Mouse (Mus musculus) midbrain, embryonic 12.5 days (tissue): ENCODE measurements around the gene Tacc2. TPM values are rescaled to one million over a fixed set of nuclear protein-coding genes. Genes with fewer than 3 reads are reported as not detected.

Experiments
- ATAC-seq: fragments of 200-750 bp; cut with Nextera tagmentation; 2 replicates; pipeline ENCODE4 v1.8.0; 2017; ENCODE audit warnings: low read depth, moderate TSS enrichment, moderate library complexity; ENCODE audit not compliant: low FRiP score
- H3K27ac ChIP-seq: fragments of 300-500 bp; sonication (generic); replicated peaks from 2 replicates; pipeline ENCODE4 v1.5.1; 2016; ENCODE audit warnings: mild to moderate bottlenecking
- H3K27me3 ChIP-seq: fragments of 300-500 bp; sonication (generic); 2 replicates; pipeline ENCODE4 v1.6.1; 2016; ENCODE audit warnings: mild to moderate bottlenecking
- H3K36me3 ChIP-seq: fragments of 300-500 bp; sonication (generic); 2 replicates; pipeline ENCODE4 v1.6.1; 2016
- H3K4me1 ChIP-seq: fragments of 300-500 bp; sonication (generic); 2 replicates; pipeline ENCODE4 v1.6.1; 2016
- H3K4me2 ChIP-seq: fragments of 300-500 bp; sonication (generic); replicated peaks from 2 replicates; pipeline ENCODE4 v1.6.1; 2016; ENCODE audit warnings: mild to moderate bottlenecking, moderate library complexity
- H3K4me3 ChIP-seq: fragments of 300-500 bp; sonication (generic); 2 replicates; pipeline ENCODE4 v1.5.1; 2016; ENCODE audit warnings: mild to moderate bottlenecking
- H3K9ac ChIP-seq: fragments of 300-500 bp; sonication (generic); replicated peaks from 2 replicates; pipeline ENCODE4 v1.6.1; 2016; ENCODE audit warnings: mild to moderate bottlenecking, moderate library complexity
- H3K9me3 ChIP-seq: fragments of 300-500 bp; sonication (generic); 2 replicates; pipeline ENCODE4 v1.6.1; 2016; ENCODE audit warnings: mild to moderate bottlenecking
- WGBS: fragments of 180-500 bp; shearing (Covaris S2); methylation state at CpG from one replicate; pipeline ENCODE4 v1.1.7; 2016; 5-methylcytosine and 5-hydroxymethylcytosine counted together
- polyA plus RNA-seq: library from polyadenylated mRNA; unstranded; fragments of >200 nt; fragmentation: Nextera tagmentation; extraction: Ambion mirVana; gene quantifications from 2 replicates; pipeline ENCODE4 v1.2.1, GENCODE M21; 2016

The Tacc2 gene
- polyA plus RNA-seq, 1 experiment from 2014 or later = 73.6 TPM

- Histone ChIP-seq H3K4me2 (no peak overlapping the region), H3K36me3 (peaks cover 29% of the 10 kb centered on the region), H3K27me3 (no peaks in the 10 kb centered on the region), H3K9ac (no peak overlapping the region), H3K4me1 (no peaks in the 10 kb centered on the region), H3K9me3 (no peaks in the 10 kb centered on the region), H3K27ac (no peak overlapping the region), H3K4me3 (no peak overlapping the region)
- 89% methylated on average over 4 of the region's 4 CpGs for WGBS
- ATAC-seq = no peak
These were observed 190.9 kb downstream of the Tacc2 start for GRCm38 (mm10) chr7:130768151-130768550.

GRCm38 (mm10) chr7:130770707-130771106 lies 193.5 kb downstream of the Tacc2 start:
- Histone ChIP-seq H3K27ac (no peak overlapping the region), H3K27me3 (no peaks in the 10 kb centered on the region), H3K4me3 (no peak overlapping the region), H3K4me2 (no peak overlapping the region), H3K4me1 (no peaks in the 10 kb centered on the region), H3K9ac (no peak overlapping the region), H3K36me3 (peaks cover 11% of the 10 kb centered on the region; the same call in 1 of the 2 replicates), H3K9me3 (no peaks in the 10 kb centered on the region)
- no peak for ATAC-seq
- WGBS = 31% methylated on average over 3 of the region's 3 CpGs

- WGBS = 65% methylated on average over 11 of the region's 11 CpGs
- H3K9ac ChIP-seq = no peak overlapping the region
- no peak for ATAC-seq
- no peak overlapping the region for H3K27ac ChIP-seq
- no peaks in the 10 kb centered on the region for H3K36me3 ChIP-seq
- no peaks in the 10 kb centered on the region for H3K27me3 ChIP-seq
- no peak overlapping the region for H3K4me3 ChIP-seq
- no peaks in the 10 kb centered on the region for H3K9me3 ChIP-seq
- H3K4me1 ChIP-seq = no peaks in the 10 kb centered on the region
- H3K4me2 ChIP-seq = no peak overlapping the region
These were observed 196.1 kb downstream of the Tacc2 start for GRCm38 (mm10) chr7:130773171-130773830.

- 56% methylated on average over 9 of the region's 9 CpGs for WGBS
- H3K27me3 ChIP-seq = no peaks in the 10 kb centered on the region
- ATAC-seq = no peak
These were observed 196.8 kb downstream of the Tacc2 start, which contains the start of gene Btbd16 for GRCm38 (mm10) chr7:130773914-130774630. TSS of gene Btbd16 (plus strand) at chr7:130774069.

GRCm38 (mm10) chr7:130780866-130781419 lies 203.7 kb downstream of the Tacc2 start:
- no peak overlapping the region for H3K27ac ChIP-seq
- no peaks in the 10 kb centered on the region for H3K27me3 ChIP-seq
- no peaks in the 10 kb centered on the region for H3K4me1 ChIP-seq
- no peaks in the 10 kb centered on the region for H3K36me3 ChIP-seq
- H3K4me2 ChIP-seq = no peak overlapping the region
- H3K9ac ChIP-seq = no peak overlapping the region
- H3K4me3 ChIP-seq = no peak overlapping the region
- ATAC-seq = no peak
- H3K9me3 ChIP-seq = no peaks in the 10 kb centered on the region
- 78% methylated on average over 5 of the region's 5 CpGs for WGBS

More at GRCm38 (mm10) chr7:130773914-130774630, 196.8 kb downstream of the Tacc2 start, which contains the start of gene Btbd16:
- no peak within 1 kb of the TSS for H3K27ac ChIP-seq
- H3K4me1 ChIP-seq = no peaks in the 10 kb centered on the region
- no peaks in the 10 kb centered on the region for H3K9me3 ChIP-seq
- no peak within 1 kb of the TSS for H3K4me3 ChIP-seq
- no peak within 1 kb of the TSS for H3K9ac ChIP-seq
- no peak within 1 kb of the TSS for H3K4me2 ChIP-seq
- no peaks in the 10 kb centered on the region for H3K36me3 ChIP-seq

GRCm38 (mm10) chr7:130782501-130783050 lies 205.3 kb downstream of the Tacc2 start:
- Histone ChIP-seq H3K27ac (no peak overlapping the region), H3K9ac (no peak overlapping the region), H3K4me3 (no peak overlapping the region), H3K4me2 (no peak overlapping the region), H3K36me3 (no peaks in the 10 kb centered on the region), H3K4me1 (no peaks in the 10 kb centered on the region), H3K9me3 (no peaks in the 10 kb centered on the region), H3K27me3 (no peaks in the 10 kb centered on the region)
- no peak for ATAC-seq
- 88% methylated on average over 5 of the region's 5 CpGs for WGBS

GRCm38 (mm10) chr7:130785923-130786575 lies 208.8 kb downstream of the Tacc2 start:
- H3K4me3 ChIP-seq = no peak overlapping the region

GRCm38 (mm10) chr7:130786708-130787107 lies 209.5 kb downstream of the Tacc2 start:
- H3K27ac ChIP-seq = no peak overlapping the region
- H3K4me1 ChIP-seq = no peaks in the 10 kb centered on the region
- H3K4me3 ChIP-seq = no peak overlapping the region
- ATAC-seq = no peak
- no peaks in the 10 kb centered on the region for H3K27me3 ChIP-seq
- H3K9me3 ChIP-seq = no peaks in the 10 kb centered on the region
- 85% methylated on average over 5 of the region's 5 CpGs for WGBS
- no peaks in the 10 kb centered on the region for H3K36me3 ChIP-seq
- H3K9ac ChIP-seq = no peak overlapping the region
- H3K4me2 ChIP-seq = no peak overlapping the region

More at GRCm38 (mm10) chr7:130785923-130786575, 208.8 kb downstream of the Tacc2 start:
- H3K27me3 ChIP-seq = no peaks in the 10 kb centered on the region
- 89% methylated on average over 12 of the region's 12 CpGs for WGBS
- no peaks in the 10 kb centered on the region for H3K9me3 ChIP-seq
- H3K9ac ChIP-seq = no peak overlapping the region
- no peak overlapping the region for H3K4me2 ChIP-seq
- no peak for ATAC-seq
- no peak overlapping the region for H3K27ac ChIP-seq
- no peaks in the 10 kb centered on the region for H3K36me3 ChIP-seq
- no peaks in the 10 kb centered on the region for H3K4me1 ChIP-seq

- no peak for ATAC-seq
These were observed 210.3 kb downstream of the Tacc2 start for GRCm38 (mm10) chr7:130787537-130787936.

GRCm38 (mm10) chr7:130788950-130789349 lies 211.7 kb downstream of the Tacc2 start:
- no peak overlapping the region for H3K9ac ChIP-seq
- H3K27ac ChIP-seq = no peak overlapping the region
- no peaks in the 10 kb centered on the region for H3K4me1 ChIP-seq
- no peaks in the 10 kb centered on the region for H3K27me3 ChIP-seq
- no peaks in the 10 kb centered on the region for H3K9me3 ChIP-seq
- H3K36me3 ChIP-seq = no peaks in the 10 kb centered on the region
- ATAC-seq = no peak
- no peak overlapping the region for H3K4me2 ChIP-seq
- H3K4me3 ChIP-seq = no peak overlapping the region
- WGBS = 89% methylated on average over 3 of the region's 3 CpGs

More at GRCm38 (mm10) chr7:130787537-130787936, 210.3 kb downstream of the Tacc2 start:
- Histone ChIP-seq H3K9me3 (no peaks in the 10 kb centered on the region), H3K36me3 (no peaks in the 10 kb centered on the region), H3K4me1 (no peaks in the 10 kb centered on the region), H3K4me3 (no peak overlapping the region), H3K4me2 (no peak overlapping the region), H3K9ac (no peak overlapping the region), H3K27me3 (no peaks in the 10 kb centered on the region), H3K27ac (no peak overlapping the region)
- 93% methylated on average over 4 of the region's 4 CpGs for WGBS

GRCm38 (mm10) chr7:130789456-130789855 lies 212.2 kb downstream of the Tacc2 start:
- H3K36me3 ChIP-seq = no peaks in the 10 kb centered on the region
- WGBS = 87% methylated on average over 7 of the region's 7 CpGs
- H3K4me3 ChIP-seq = no peak overlapping the region
- no peak overlapping the region for H3K4me2 ChIP-seq
- H3K9ac ChIP-seq = no peak overlapping the region
- no peak for ATAC-seq
- no peaks in the 10 kb centered on the region for H3K9me3 ChIP-seq
- H3K27me3 ChIP-seq = no peaks in the 10 kb centered on the region
- H3K27ac ChIP-seq = no peak overlapping the region
- H3K4me1 ChIP-seq = no peaks in the 10 kb centered on the region
